Mouse (Mus musculus) urinary bladder, postnatal 10 days (tissue): ENCODE measurements around the gene Tomm40l.
A peak's percentile ranks its signal among the peaks of the same experiment; 100 is the strongest.
"Not testable (repeated sequence)": the region's sequence is repeated elsewhere in the genome, so short reads cannot be mapped to it uniquely, and the experiment has no call there.

Source experiments
- DNase-seq: peaks from one replicate; pipeline ENCODE4 v3.0.0; 2022; ENCODE audit warnings: low spot score

Gene Tomm40l

GRCm38 (mm10) chr1:171250680-171251593 is 28.6 kb upstream of the Tomm40l start, which contains the start of gene Ndufs2:
Gene Ndufs2 (minus strand): TSS chr1:171251388.
- no peak for DNase-seq

GRCm38 (mm10) chr1:171249913-171250600 is 27.7 kb upstream of the Tomm40l start, which contains the start of gene Adamts4:
Gene Adamts4 (plus strand): TSS chr1:171250421.
- no peak for DNase-seq

- no peak for DNase-seq
Observed at GRCm38 (mm10) chr1:171248386-171249226, 26.3 kb upstream of the Tomm40l start.

- no peak for DNase-seq
Observed at GRCm38 (mm10) chr1:171247916-171248315, 25.6 kb upstream of the Tomm40l start.

- no peak for DNase-seq
Observed at GRCm38 (mm10) chr1:171247453-171247841, 25.1 kb upstream of the Tomm40l start.

- peak; percentile 79 for DNase-seq
Observed at GRCm38 (mm10) chr1:171246709-171247452, 24.6 kb upstream of the Tomm40l start.

- no peak for DNase-seq
Observed at GRCm38 (mm10) chr1:171245353-171245752, 23.0 kb upstream of the Tomm40l start.

GRCm38 (mm10) chr1:171241952-171242351 is 19.6 kb upstream of the Tomm40l start:
- not testable (repeated sequence) for DNase-seq

- DNase-seq: no peak
Observed at GRCm38 (mm10) chr1:171240911-171241310, 18.6 kb upstream of the Tomm40l start.

- no peak for DNase-seq
Observed at GRCm38 (mm10) chr1:171239992-171240744, 17.9 kb upstream of the Tomm40l start.

- no peak for DNase-seq
Observed at GRCm38 (mm10) chr1:171238463-171238862, 16.1 kb upstream of the Tomm40l start.

GRCm38 (mm10) chr1:171237438-171237837 is 15.1 kb upstream of the Tomm40l start:
- DNase-seq: no peak

GRCm38 (mm10) chr1:171235791-171236190 is 13.5 kb upstream of the Tomm40l start:
- DNase-seq: no peak

GRCm38 (mm10) chr1:171234538-171234937 is 12.2 kb upstream of the Tomm40l start:
- no peak for DNase-seq

- no peak for DNase-seq
Observed at GRCm38 (mm10) chr1:171234126-171234525, 11.8 kb upstream of the Tomm40l start, which contains the start of gene Fcer1g. Gene Fcer1g (minus strand): TSS chr1:171234365.

GRCm38 (mm10) chr1:171232800-171233730 is 10.8 kb upstream of the Tomm40l start:
- DNase-seq: no peak

- DNase-seq: no peak
Observed at GRCm38 (mm10) chr1:171232348-171232747, 10.0 kb upstream of the Tomm40l start.

GRCm38 (mm10) chr1:171231844-171232243 is 9.5 kb upstream of the Tomm40l start:
- DNase-seq: no peak

GRCm38 (mm10) chr1:171230215-171230614 is 7.9 kb upstream of the Tomm40l start:
- DNase-seq: no peak
